Mouse (Mus musculus) lung, postnatal 0 days (tissue): Measurements from ENCODE around the gene Ube4a. TPM values are rescaled to one million over a fixed set of nuclear protein-coding genes. Genes with fewer than 3 reads are reported as not detected.
A peak's percentile ranks its signal among the peaks of the same experiment; 100 is the strongest.
"Not testable (repeated sequence)": the region's sequence is repeated elsewhere in the genome, so short reads cannot be mapped to it uniquely, and the experiment has no call there.

Experiments
- ATAC-seq: fragments of 200-750 bp; cut with Nextera tagmentation; 2 replicates; pipeline ENCODE4 v1.8.0; 2017; ENCODE audit warnings: moderate library complexity
- DNase-seq: peaks from one replicate; pipeline ENCODE4 v3.0.0-alpha.2; 2016; ENCODE audit warnings: low spot score
- H3K27ac ChIP-seq: fragments of 300-500 bp; sonication (generic); 2 replicates; pipeline ENCODE4 v1.5.1; 2014; ENCODE audit warnings: antibody characterized with exemption, mild to moderate bottlenecking, low read length, mixed read lengths
- H3K27me3 ChIP-seq: fragments of 300-500 bp; sonication (generic); replicated peaks from 2 replicates; pipeline ENCODE4 v1.6.1; 2014; ENCODE audit warnings: low read length, mixed read lengths; ENCODE audit not compliant: insufficient read depth
- H3K36me3 ChIP-seq: fragments of 300-500 bp; sonication (generic); 2 replicates; pipeline ENCODE4 v1.6.1; 2014; ENCODE audit warnings: low read length, mixed read lengths; ENCODE audit not compliant: insufficient read depth
- H3K4me1 ChIP-seq: fragments of 300-500 bp; sonication (generic); 2 replicates; pipeline ENCODE4 v1.6.1; 2014; ENCODE audit warnings: antibody characterized with exemption, low read depth, low read length, mixed read lengths; ENCODE audit not compliant: insufficient read depth
- H3K4me2 ChIP-seq: fragments of 300-500 bp; sonication (generic); replicated peaks from 2 replicates; pipeline ENCODE4 v1.6.1; 2014; ENCODE audit warnings: low read depth, mild to moderate bottlenecking, low read length, moderate library complexity, mixed read lengths
- H3K4me3 ChIP-seq: fragments of 300-500 bp; sonication (generic); 2 replicates; pipeline ENCODE4 v1.5.1; 2014; ENCODE audit warnings: low read depth, low read length
- H3K9ac ChIP-seq: fragments of 300-500 bp; sonication (generic); replicated peaks from 2 replicates; pipeline ENCODE4 v1.6.1; 2014; ENCODE audit warnings: low read depth, mild to moderate bottlenecking
- H3K9me3 ChIP-seq: fragments of 300-500 bp; sonication (generic); 2 replicates; pipeline ENCODE4 v1.6.1; 2016; ENCODE audit warnings: low read length, mixed read lengths
- CTCF ChIP-seq: IDR thresholded peaks from 2 replicates; pipeline ENCODE4 v1.5.1; 2016; ENCODE audit warnings: antibody characterized with exemption, mild to moderate bottlenecking
- EP300 ChIP-seq: IDR thresholded peaks from 2 replicates; pipeline ENCODE4 v1.6.1; 2016; ENCODE audit warnings: antibody characterized with exemption, mild to moderate bottlenecking, control low read depth
- WGBS: fragments of 180-500 bp; shearing (Covaris S2); extraction: QIAGEN DNeasy Blood & Tissue Kit; methylation state at CpG from one replicate; pipeline ENCODE4 v1.1.7; 2014; 5-methylcytosine and 5-hydroxymethylcytosine counted together
- polyA plus RNA-seq: library from polyadenylated mRNA; unstranded; fragments of >200 nt; fragmentation: Nextera tagmentation; extraction: Ambion mirVana; gene quantifications from 2 replicates; pipeline ENCODE4 v1.2.1, GENCODE M21; 2015

The Ube4a gene
- polyA plus RNA-seq, 1 experiment from 2014 or later = 12.9 TPM

DNA sequence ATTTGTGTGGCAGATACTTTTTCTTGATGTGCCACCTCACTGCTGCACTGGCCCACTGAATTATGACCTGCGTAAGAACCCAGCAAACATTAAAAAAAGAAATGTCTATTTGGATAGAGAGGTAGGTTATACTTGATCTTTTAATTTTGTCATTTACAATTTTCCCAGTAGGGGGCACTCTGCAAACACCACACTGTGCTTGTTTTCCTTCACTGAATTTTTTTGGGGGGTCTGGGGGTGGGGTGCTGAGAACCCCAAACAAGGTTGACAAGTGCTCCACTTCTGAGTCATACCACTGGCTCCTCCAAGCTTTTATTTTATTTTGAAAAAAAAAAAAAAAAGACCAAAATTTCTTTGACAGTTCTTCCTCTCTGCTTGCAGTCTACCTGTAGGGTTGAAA lies 4.0 kb upstream of the Ube4a start:
- DNase-seq (no peak), ATAC-seq (no peak)
- WGBS = 44% methylated on average over 1 of the region's 1 CpGs

DNA sequence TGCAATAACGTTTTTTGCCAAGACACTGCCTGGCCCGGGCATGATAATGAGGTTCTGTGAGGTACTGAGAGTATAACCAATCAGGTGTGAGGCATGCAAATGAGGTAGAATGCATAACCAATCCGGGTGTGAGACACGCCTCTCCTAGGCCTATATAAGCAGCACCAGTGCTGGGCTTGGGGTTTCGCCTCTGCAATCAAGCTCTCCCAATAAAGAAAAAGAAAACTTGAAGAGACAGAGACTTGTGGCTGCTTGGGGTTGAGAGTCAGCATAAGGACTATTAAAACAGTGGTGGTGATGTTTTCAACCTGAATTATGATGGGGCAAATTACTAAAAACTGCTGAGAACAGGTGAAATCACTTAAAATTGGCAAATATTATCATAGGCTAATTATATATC lies 2.4 kb upstream of the Ube4a start:
- not testable (repeated sequence) for H3K4me3 ChIP-seq, H3K27ac ChIP-seq, H3K9ac ChIP-seq, H3K4me1 ChIP-seq, H3K9me3 ChIP-seq, H3K4me2 ChIP-seq, DNase-seq, ATAC-seq, H3K27me3 ChIP-seq, H3K36me3 ChIP-seq
- WGBS = 70% methylated on average over 5 of the region's 5 CpGs

More for the DNA sequence above, 4.0 kb upstream of the Ube4a start:
- Histone ChIP-seq H3K9me3 (no peaks in the 10 kb centered on the region), H3K4me3 (no peak overlapping the region), H3K27ac (no peak overlapping the region), H3K36me3 (no peaks in the 10 kb centered on the region), H3K4me2 (no peak overlapping the region), H3K9ac (no peak overlapping the region), H3K4me1 (peaks cover 5% of the 10 kb centered on the region; the same call in 1 of the 2 replicates), H3K27me3 (no peaks in the 10 kb centered on the region; the same call in 1 of the 2 replicates)
- peak; percentile 35 for TF ChIP-seq CTCF
- no peak for TF ChIP-seq EP300

DNA sequence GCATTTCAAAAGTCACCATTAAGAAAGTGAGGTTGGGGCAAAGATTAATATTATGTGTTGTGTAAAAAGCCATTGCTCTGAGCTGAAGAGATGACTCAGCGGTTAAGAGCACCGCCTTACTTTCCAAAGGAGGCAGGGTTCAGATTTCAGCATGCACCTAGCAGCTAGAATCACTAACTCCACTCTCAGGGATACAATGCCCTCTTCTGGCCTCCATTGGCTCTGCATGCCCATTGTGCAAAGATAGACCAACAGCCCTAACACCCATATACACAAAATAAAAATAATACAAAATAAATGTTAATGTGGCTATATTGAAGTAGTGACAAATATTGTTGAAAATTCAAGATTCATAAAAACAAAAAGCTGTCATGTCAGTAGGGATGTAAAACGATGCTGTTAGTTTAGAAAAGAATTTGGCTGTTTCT lies 1.4 kb upstream of the Ube4a start:
- no peak overlapping the region for H3K27ac ChIP-seq
- peaks cover 7% of the 10 kb centered on the region; the same call in 1 of the 2 replicates for H3K4me1 ChIP-seq
- no peaks in the 10 kb centered on the region for H3K27me3 ChIP-seq
- H3K4me2 ChIP-seq = no peak overlapping the region
- TF ChIP-seq EP300 = peak; percentile 31; the same call in 1 of the 2 replicates
- TF ChIP-seq CTCF = peak; percentile 83
- 23% methylated on average over 3 of the region's 3 CpGs for WGBS
- H3K4me3 ChIP-seq = no peak overlapping the region
- DNase-seq (peak; percentile 92), ATAC-seq (peak; percentile 38)
- H3K9me3 ChIP-seq = no peaks in the 10 kb centered on the region
- H3K36me3 ChIP-seq = no peaks in the 10 kb centered on the region
- no peak overlapping the region for H3K9ac ChIP-seq

DNA sequence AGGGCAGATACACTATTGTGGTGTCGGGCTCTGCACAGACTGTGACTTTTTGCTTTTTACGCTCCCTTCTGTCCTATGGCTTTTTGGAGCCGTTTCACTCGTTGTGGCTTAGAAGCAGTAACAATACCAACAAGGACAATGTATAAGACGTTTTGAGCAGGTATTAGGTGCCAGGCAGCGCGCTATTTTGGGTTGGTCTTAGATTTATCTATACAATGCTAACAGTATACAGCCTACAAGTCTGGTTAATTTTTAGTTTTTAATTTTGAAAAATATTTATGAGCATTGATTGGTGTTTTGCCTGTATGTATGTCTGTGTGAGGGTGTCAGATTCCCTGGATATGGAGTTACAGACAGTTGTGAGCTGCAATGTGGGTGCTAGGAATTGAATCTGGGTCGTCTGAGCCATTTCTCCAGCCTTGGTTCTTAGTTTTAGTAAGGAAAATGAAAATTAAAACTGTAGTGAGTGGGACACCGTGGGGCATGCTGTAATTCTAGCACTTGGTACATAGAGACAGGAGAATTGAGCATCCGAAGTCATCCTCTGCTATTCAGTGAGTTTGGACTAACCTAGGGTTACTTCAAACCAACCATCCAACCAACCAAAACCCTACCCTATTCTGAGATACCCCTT lies 550 bp upstream of the Ube4a start:
- Histone ChIP-seq H3K4me2 (peak overlapping the region; percentile 82), H3K4me3 (peak overlapping the region; percentile 84), H3K9ac (no peak overlapping the region), H3K27me3 (no peaks in the 10 kb centered on the region), H3K4me1 (peaks cover 7% of the 10 kb centered on the region; the same call in 1 of the 2 replicates), H3K36me3 (no peaks in the 10 kb centered on the region), H3K27ac (peak overlapping the region; percentile 60), H3K9me3 (no peaks in the 10 kb centered on the region)
- TF ChIP-seq CTCF (no peak), EP300 (no peak)
- no peak for DNase-seq
- 12% methylated on average over 10 of the region's 10 CpGs for WGBS
- ATAC-seq = no peak

DNA sequence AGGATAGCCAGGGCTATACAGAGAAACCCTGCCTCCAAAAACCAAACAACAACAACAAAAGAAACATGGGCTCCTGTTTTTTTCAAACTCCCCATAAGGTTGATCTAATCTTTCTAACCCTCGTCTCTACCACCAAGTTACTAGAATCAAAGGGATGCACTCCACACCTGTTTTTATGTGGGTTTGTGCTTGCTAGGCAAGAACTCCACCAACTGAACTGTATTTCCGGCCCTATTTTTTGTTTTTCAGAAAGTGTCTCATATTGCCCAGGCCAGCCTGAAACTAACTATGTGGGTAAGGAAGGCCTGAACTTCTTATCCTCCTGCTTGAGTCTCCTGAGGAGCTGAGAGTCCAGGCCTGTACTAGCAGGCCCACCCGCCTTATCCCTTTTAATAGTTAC lies 11.0 kb downstream of the Ube4a start:
- ATAC-seq = no peak
- H3K4me3 ChIP-seq = no peak overlapping the region
- peaks cover 60% of the 10 kb centered on the region for H3K36me3 ChIP-seq
- H3K27me3 ChIP-seq = no peaks in the 10 kb centered on the region
- H3K27ac ChIP-seq = no peak overlapping the region
- no peak overlapping the region for H3K4me2 ChIP-seq
- WGBS = 88% methylated on average over 3 of the region's 3 CpGs
- H3K4me1 ChIP-seq = no peaks in the 10 kb centered on the region
- no peak for DNase-seq
- no peaks in the 10 kb centered on the region for H3K9me3 ChIP-seq
- no peak for TF ChIP-seq EP300
- no peak for TF ChIP-seq CTCF
- no peak overlapping the region for H3K9ac ChIP-seq

DNA sequence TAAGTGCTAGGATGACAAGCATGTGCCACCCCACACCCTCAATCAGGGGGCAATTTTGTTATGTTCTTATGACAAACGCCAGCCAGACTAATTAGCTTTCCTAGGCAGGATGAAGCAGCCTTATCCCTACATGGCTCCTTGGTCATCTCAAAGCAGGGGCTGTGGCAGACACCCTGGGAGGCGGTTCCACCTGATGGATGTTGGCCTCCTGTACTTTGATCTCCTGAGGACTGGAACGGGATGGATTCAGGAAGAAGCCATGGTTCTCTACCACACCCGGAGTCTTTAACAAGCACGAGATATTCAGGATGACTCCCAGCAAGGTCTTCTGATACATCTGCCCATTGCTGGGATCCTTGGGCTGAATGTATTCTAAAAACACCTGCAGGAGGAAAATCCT lies 17.6 kb downstream of the Ube4a start:
- WGBS = 93% methylated on average over 5 of the region's 5 CpGs
- ATAC-seq = no peak

More for the DNA sequence above, 17.6 kb downstream of the Ube4a start:
- Histone ChIP-seq H3K27me3 (no peaks in the 10 kb centered on the region), H3K36me3 (peaks cover 73% of the 10 kb centered on the region), H3K27ac (no peak overlapping the region), H3K9me3 (no peaks in the 10 kb centered on the region), H3K4me3 (no peak overlapping the region), H3K9ac (no peak overlapping the region), H3K4me2 (no peak overlapping the region), H3K4me1 (no peaks in the 10 kb centered on the region)
- TF ChIP-seq EP300 = no peak
- no peak for TF ChIP-seq CTCF
- DNase-seq = no peak
